Comparison of ENCODE assay signal across 9 mouse cellular contexts in the genomic region with DNA sequence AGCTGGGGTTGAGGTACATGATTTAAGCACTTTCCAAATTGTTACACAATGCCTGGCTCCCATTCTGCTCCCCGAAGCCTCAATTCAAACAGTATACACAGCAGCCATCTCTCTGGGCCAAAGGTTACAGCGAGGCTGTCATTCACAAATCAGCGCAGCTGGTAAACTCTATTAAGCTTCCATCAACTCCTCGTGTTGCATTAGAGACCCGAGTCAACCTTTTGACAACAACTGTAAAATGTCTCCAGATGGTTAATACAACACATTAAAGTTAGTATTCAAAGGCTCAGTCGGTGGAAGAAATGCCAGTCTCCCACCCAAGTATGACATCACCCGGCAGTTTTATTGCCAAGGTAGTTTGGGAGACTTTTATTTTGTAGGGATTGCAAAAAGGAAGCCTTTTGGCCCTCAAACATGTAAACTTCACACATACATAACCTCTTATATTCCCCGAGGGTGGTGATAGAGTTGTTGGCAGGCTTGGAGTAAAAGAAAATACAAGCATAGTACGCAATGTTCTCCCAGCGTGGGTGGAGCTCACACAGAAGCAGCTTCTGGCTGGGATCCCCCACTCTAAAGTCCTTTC.
DNase-seq lines count a peak whose midpoint lies in the region; ATAC-seq and TF ChIP-seq lines count a peak whose summit lies in the region.
"Had no signal": no experiment of that assay in that cellular context is flagged by ENCODE, and none has a peak within 500 bp of the region (broad histone marks: within the 10 kb centered on the region; RNA-seq: fewer than 3 reads in every experiment).

No protein-coding gene starts in this region.

- 49% methylated on average over 10 of the region's 10 CpGs for WGBS in forebrain, embryonic 12.5 days
- WGBS in forebrain, embryonic 11.5 days: 69% methylated on average over 10 of the region's 10 CpGs
- 40% methylated on average over 10 of the region's 10 CpGs for WGBS in neural tube, embryonic 13.5 days
- WGBS in thymus, adult 2 months: 73% methylated on average over 10 of the region's 10 CpGs

- H3K36me3 ChIP-seq in forebrain, embryonic 12.5 days (replicated peaks): no peaks in the 10 kb centered on the region
- H3K36me3 ChIP-seq in forebrain, embryonic 11.5 days (ENCODE audit: control insufficient read depth, insufficient read depth, low read length): no peaks in the 10 kb centered on the region
- no peaks in the 10 kb centered on the region for H3K36me3 ChIP-seq in neural tube, embryonic 13.5 days
- no peaks in the 10 kb centered on the region for H3K36me3 ChIP-seq in thymus, adult 2 months (ENCODE audit: control insufficient read depth, insufficient read depth, low read length)
- H3K36me3 ChIP-seq: liver, embryonic 13.5 days had no signal

- intact Hi-C loops in heart, postnatal 25 days (cut with DNase I): no loop called here
- intact Hi-C loops in left cerebral cortex, adult 2 months (cut with DNase I): loop anchor here (2.0 kb wide), 1 partner anchor 23 kb away; no protein-coding TSS in a partner anchor

- H3K4me1 ChIP-seq in forebrain, embryonic 12.5 days: peaks cover 59% of the 10 kb centered on the region
- H3K4me1 ChIP-seq in forebrain, embryonic 11.5 days (replicated peaks; ENCODE audit: control insufficient read depth, insufficient read depth, low read length): peaks cover 10% of the 10 kb centered on the region
- peaks cover 86% of the 10 kb centered on the region for H3K4me1 ChIP-seq in neural tube, embryonic 13.5 days (replicated peaks)
- no peaks in the 10 kb centered on the region for H3K4me1 ChIP-seq in thymus, adult 2 months (replicated peaks; ENCODE audit: control insufficient read depth, insufficient read depth, low read length)
- H3K4me1 ChIP-seq: liver, embryonic 13.5 days had no signal

- H3K9me3 ChIP-seq in forebrain, embryonic 12.5 days: no peaks in the 10 kb centered on the region
- no peaks in the 10 kb centered on the region for H3K9me3 ChIP-seq in forebrain, embryonic 11.5 days (ENCODE audit: control insufficient read depth, low read length)
- no peaks in the 10 kb centered on the region for H3K9me3 ChIP-seq in neural tube, embryonic 13.5 days
- H3K9me3 ChIP-seq: liver, embryonic 13.5 days had no signal

- DNase-seq in forebrain, embryonic 11.5 days (ENCODE audit: low spot score): no peak
- no peak for DNase-seq in neural tube, embryonic 10.5 days (ENCODE audit: extremely low spot score, low spot score)
- peak; percentile 24 for DNase-seq in heart, postnatal 25 days (ENCODE audit: low spot score)
- DNase-seq in lung, postnatal 4 days: peak; percentile 9 to 39
- no peak for DNase-seq in thymus, adult 2 months
- DNase-seq in left cerebral cortex, adult 2 months (ENCODE audit: extremely low spot score in 1 of 2, low spot score in 2 of 2): no peak
- DNase-seq: liver, embryonic 13.5 days had no signal

- no peak overlapping the region for H3K4me3 ChIP-seq in forebrain, embryonic 12.5 days (replicated peaks)
- H3K4me3 ChIP-seq in forebrain, embryonic 11.5 days (ENCODE audit: low read depth, low read length): no peak overlapping the region
- H3K4me3 ChIP-seq in neural tube, embryonic 13.5 days: no peak overlapping the region
- no peak overlapping the region for H3K4me3 ChIP-seq in thymus, adult 2 months (ENCODE audit: control insufficient read depth, insufficient read depth, low read length)
- no peak overlapping the region for H3K4me3 ChIP-seq in left cerebral cortex, adult 2 months
- H3K4me3 ChIP-seq: liver, embryonic 13.5 days had no signal

- no peaks in the 10 kb centered on the region for H3K27me3 ChIP-seq in forebrain, embryonic 12.5 days
- no peaks in the 10 kb centered on the region for H3K27me3 ChIP-seq in forebrain, embryonic 11.5 days (ENCODE audit: control insufficient read depth, insufficient read depth, low read length)
- no peaks in the 10 kb centered on the region for H3K27me3 ChIP-seq in neural tube, embryonic 13.5 days
- no peaks in the 10 kb centered on the region for H3K27me3 ChIP-seq in thymus, adult 2 months (ENCODE audit: control insufficient read depth, insufficient read depth, low read length)
- H3K27me3 ChIP-seq: liver, embryonic 13.5 days had no signal

- no peak overlapping the region for H3K27ac ChIP-seq in forebrain, embryonic 12.5 days
- no peak overlapping the region for H3K27ac ChIP-seq in forebrain, embryonic 11.5 days (ENCODE audit: low read depth, low read length)
- H3K27ac ChIP-seq in neural tube, embryonic 13.5 days (replicated peaks): peak overlapping the region; percentile 79
- no peak overlapping the region for H3K27ac ChIP-seq in thymus, adult 2 months (ENCODE audit: control insufficient read depth, insufficient read depth, low read length)
- H3K27ac ChIP-seq in left cerebral cortex, adult 2 months: no peak overlapping the region
- H3K27ac ChIP-seq: liver, embryonic 13.5 days had no signal

- no peak overlapping the region for H3K9ac ChIP-seq in forebrain, embryonic 12.5 days
- H3K9ac ChIP-seq in forebrain, embryonic 11.5 days (ENCODE audit: low read length): no peak overlapping the region
- no peak overlapping the region for H3K9ac ChIP-seq in neural tube, embryonic 13.5 days
- H3K9ac ChIP-seq: liver, embryonic 13.5 days had no signal

- ATAC-seq in forebrain, embryonic 12.5 days (ENCODE audit: low FRiP score): peak; percentile 61
- no peak for ATAC-seq in forebrain, embryonic 11.5 days (replicated peaks; ENCODE audit: low FRiP score)
- ATAC-seq in neural tube, embryonic 13.5 days (ENCODE audit: low read depth): no peak

- no peak overlapping the region; the same call in 1 of the 2 replicates for H3K4me2 ChIP-seq in forebrain, embryonic 12.5 days
- H3K4me2 ChIP-seq in forebrain, embryonic 11.5 days (ENCODE audit: low read depth, low read length, severe bottlenecking): no peak overlapping the region
- no peak overlapping the region for H3K4me2 ChIP-seq in neural tube, embryonic 13.5 days
- H3K4me2 ChIP-seq: liver, embryonic 13.5 days had no signal

- no peak for TF ChIP-seq CTCF in thymus, adult 2 months (IDR thresholded peaks at IDR 0.05; ENCODE audit: borderline replicate concordance, control insufficient read depth, extremely low read depth, insufficient read depth, low read length, poor library complexity)
- TF ChIP-seq CTCF in left cerebral cortex, adult 2 months (IDR thresholded peaks at IDR 0.05): no peak

- TF ChIP-seq POLR2A in thymus, adult 2 months (IDR thresholded peaks at IDR 0.05; ENCODE audit: control insufficient read depth, extremely low read depth, insufficient read depth, low read length, poor library complexity): no peak

Comparison
In these comparisons a context has a peak if more than half of its experiments do, and no peak if none do; other contexts are left out.
1. DNase-seq: peak in heart, postnatal 25 days (single experiment) and lung, postnatal 4 days (2 of 2); none in forebrain, embryonic 11.5 days (single experiment), neural tube, embryonic 10.5 days (single experiment), thymus, adult 2 months (single experiment) and left cerebral cortex, adult 2 months (0 of 2).